Mouse (Mus musculus) embryonic stem cell, embryonic (primary cell): ENCODE measurements around the gene Elf2.

Source experiments
- CTCF ChIA-PET, 4 experiments: fragments of 300-600 bp in 2 of 4; fragments of 350-600 bp in 2 of 4; sonication (Branson Sonifier 250); formaldehyde crosslinking; loops; one replicate each; lab custom pipeline; 2022; ENCODE audit warnings: inconsistent platforms in 2 of 4; lab: Charles Lee
- POLR2A ChIA-PET, 4 experiments: fragments of 300-600 bp in 2 of 4; fragments of 350-600 bp in 2 of 4; sonication (Branson Sonifier 250); formaldehyde crosslinking; loops; one replicate each; lab custom pipeline; 2022; ENCODE audit warnings: antibody characterized with exemption in 4 of 4, inconsistent platforms in 1 of 4; lab: Charles Lee

Elf2 gene

DNA sequence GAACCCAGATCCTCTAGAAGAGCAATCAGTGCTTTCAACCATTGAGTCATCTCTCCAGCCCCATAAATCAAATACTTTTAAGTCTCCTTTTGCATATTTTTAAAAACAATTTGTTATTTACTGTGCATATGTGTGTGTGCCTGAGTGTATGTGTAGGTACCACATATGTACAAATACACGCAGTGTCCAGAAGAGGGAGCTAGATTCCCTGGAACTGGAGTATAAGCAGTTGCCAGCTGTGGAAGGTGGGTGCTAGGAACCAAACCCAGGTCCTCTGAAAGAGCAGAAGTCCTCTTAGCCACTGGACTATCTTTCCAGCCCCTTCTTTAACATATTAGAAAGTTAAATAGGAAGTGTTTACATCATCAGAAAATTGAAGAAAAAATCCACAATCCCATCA lies 15.0 kb downstream of the Elf2 start:
- CTCF ChIA-PET = interaction anchor here (0.6 to 3.6 kb wide), 5 partner anchors 9 to 36 kb away, joined by 3 to 11 read pairs (median 3); no protein-coding TSS in a partner anchor
- POLR2A ChIA-PET = no interaction called here

DNA sequence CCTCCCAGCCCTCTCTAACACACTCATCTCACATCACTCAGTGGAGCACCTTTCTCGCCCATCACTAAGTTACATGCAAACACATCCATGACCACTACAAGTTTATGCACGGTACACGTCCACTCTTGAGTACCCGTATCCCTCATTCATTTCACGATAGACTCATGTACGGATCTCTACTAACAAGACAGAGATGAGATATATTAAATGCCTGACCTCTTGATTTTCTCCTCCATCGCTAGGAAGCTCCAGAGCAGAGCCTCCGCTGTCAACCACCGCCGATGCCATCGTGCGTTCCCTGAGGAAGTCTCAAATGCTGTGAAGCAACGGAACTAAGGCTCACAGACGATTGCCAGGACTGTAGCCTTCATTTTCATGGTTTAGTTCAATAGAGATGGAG lies 17.5 kb downstream of the Elf2 start:
- POLR2A ChIA-PET = no interaction called here

DNA sequence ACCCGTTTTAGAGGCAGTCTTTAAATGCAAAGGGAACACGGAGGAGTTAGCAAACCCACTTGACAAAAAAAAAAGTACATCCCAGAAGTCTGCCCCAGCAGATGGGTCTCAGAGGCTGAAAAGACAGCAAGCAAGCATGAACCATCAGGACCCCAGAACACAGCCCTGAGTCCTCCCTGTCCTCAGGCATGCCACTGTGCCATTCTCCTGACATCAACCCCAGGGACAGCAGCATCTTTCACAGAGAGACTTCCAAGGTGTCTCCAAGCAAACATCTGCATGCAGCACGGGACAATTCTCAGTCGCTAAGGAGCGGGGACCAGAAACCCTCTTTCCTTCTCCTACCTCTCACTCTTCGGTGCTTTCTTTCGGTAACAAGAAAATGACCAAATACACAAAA lies 18.1 kb downstream of the Elf2 start:
- ChIA-PET POLR2A (no interaction called here), CTCF (no interaction called here)

More for the DNA sequence above, 17.5 kb downstream of the Elf2 start:
- CTCF ChIA-PET = interaction anchor here in 1 of 4 experiments (0.9 kb wide), 1 partner anchor 34 kb away, joined by 3 read pairs; no protein-coding TSS in a partner anchor

DNA sequence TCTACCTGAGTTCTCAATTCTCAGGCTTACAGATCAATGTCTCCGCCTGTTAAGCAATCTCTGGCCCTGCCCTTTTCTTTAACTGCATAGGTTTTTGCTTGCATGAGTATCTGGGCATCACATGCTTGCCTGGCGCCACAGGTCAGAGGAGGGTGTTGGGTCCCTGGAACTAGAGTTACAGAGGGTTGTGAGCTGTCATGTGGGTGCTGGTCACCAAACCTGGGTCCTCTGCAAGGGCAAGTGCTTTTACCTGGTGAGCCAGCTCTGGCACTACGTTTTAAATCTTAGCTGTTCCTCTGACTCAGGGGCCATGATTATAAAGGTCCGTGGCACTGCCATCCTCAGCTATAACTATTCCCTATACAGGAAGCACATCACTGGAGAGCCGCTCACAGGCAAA lies 19.3 kb downstream of the Elf2 start:
- ChIA-PET CTCF (no interaction called here), POLR2A (interaction anchor here in 1 of 4 experiments (0.6 kb wide), 1 partner anchor 169 kb away, joined by 3 read pairs; no protein-coding TSS in a partner anchor)

- CTCF ChIA-PET = interaction anchor here in 1 of 4 experiments (1.3 to 1.7 kb wide), 2 partner anchors 29 to 83 kb away, joined by 5 to 7 read pairs; no protein-coding TSS in a partner anchor
These were observed 22.4 kb downstream of the Elf2 start for GRCm38 (mm10) chr3:51318053-51318452.

DNA sequence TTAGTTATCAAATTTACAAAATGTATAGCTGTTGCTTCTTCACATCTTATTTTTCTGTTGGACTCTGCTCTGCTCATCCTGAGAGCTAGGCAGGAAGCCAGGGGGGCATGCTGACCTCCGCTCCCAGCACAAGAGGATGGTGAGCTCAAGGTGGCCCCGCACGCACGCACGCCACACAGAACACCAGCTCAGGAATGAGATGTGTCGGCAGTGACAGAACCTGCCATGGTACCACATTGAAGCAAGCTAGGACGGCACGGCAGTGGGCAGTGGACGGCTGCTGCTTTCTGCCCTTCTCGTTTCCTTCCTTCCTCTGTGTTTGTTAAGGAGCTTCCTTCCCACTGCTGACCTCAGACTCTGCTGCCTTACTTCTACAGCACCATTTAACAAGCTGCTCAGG lies 23.6 kb downstream of the Elf2 start:
- CTCF ChIA-PET = interaction anchor here in 3 of 4 experiments (0.8 to 1.7 kb wide), 7 partner anchors 9 to 83 kb away, joined by 3 to 8 read pairs (median 4); no protein-coding TSS in a partner anchor
- POLR2A ChIA-PET = interaction anchor here in 3 of 4 experiments (0.6 to 1.6 kb wide), 5 partner anchors 13 to 82 kb away, joined by 3 to 5 read pairs (median 5); no protein-coding TSS in a partner anchor

More at GRCm38 (mm10) chr3:51318053-51318452, 22.4 kb downstream of the Elf2 start:
- POLR2A ChIA-PET = interaction anchor here in 2 of 4 experiments (0.9 to 1.4 kb wide), 2 partner anchors 8 to 42 kb away, joined by 3 to 5 read pairs; no protein-coding TSS in a partner anchor

DNA sequence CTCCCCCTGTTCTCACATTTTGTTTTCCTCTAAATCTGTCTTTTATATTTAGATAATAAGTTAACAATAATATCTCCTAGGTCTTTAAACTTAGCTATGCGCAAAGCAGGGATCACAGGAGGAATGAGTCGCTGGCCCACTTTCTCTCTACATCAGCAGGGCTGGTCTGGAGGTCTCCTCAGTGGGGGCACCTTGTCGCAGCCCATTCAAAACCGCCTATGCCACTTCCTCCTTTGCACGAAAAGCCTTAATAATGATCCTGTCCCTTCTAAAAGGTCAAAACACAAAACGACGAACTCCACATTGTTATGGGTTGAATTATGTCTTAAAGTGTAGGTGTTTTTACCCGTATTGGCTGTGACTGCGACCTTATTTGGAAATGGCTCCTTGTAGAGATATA lies 28.8 kb downstream of the Elf2 start:
- POLR2A ChIA-PET = interaction anchor here in 2 of 4 experiments (0.8 to 2.6 kb wide), 4 partner anchors 17 to 32 kb away, joined by 3 to 6 read pairs (median 4); no protein-coding TSS in a partner anchor
- CTCF ChIA-PET = interaction anchor here in 1 of 4 experiments (0.6 to 2.4 kb wide), 2 partner anchors 23 to 167 kb away, joined by 3 to 8 read pairs; no protein-coding TSS in a partner anchor

- POLR2A ChIA-PET = interaction anchor here in 2 of 4 experiments (0.5 to 1.4 kb wide), 6 partner anchors 8 to 161 kb away, joined by 3 to 6 read pairs (median 4); no protein-coding TSS in a partner anchor
- CTCF ChIA-PET = interaction anchor here (0.6 to 1.8 kb wide), 7 partner anchors 8 to 76 kb away, joined by 3 to 8 read pairs (median 6); no protein-coding TSS in a partner anchor
These were observed 30.4 kb downstream of the Elf2 start for GRCm38 (mm10) chr3:51310098-51310497.

DNA sequence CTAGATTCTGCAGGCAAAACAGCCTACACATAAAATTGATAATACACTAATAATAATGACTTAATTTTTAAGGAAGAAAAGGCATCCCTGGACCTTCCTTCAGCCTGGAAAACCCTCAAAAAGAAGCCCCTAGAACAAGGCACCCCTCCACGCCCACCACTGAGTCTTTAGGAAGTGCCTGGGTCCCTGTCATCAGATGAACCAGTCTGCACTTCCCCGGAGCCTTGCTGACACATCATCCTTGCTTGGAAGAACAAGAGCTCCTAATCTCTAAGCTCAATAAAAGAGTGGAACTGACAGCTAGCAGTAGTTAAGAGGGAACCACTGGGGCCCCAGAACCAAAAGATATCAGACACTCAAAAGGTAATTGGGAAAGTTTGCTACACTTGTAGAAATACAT lies 33.8 kb downstream of the Elf2 start:
- POLR2A ChIA-PET = interaction anchor here in 1 of 4 experiments (1.4 kb wide), 1 partner anchor 17 kb away, joined by 3 read pairs; no protein-coding TSS in a partner anchor
- CTCF ChIA-PET = no interaction called here

DNA sequence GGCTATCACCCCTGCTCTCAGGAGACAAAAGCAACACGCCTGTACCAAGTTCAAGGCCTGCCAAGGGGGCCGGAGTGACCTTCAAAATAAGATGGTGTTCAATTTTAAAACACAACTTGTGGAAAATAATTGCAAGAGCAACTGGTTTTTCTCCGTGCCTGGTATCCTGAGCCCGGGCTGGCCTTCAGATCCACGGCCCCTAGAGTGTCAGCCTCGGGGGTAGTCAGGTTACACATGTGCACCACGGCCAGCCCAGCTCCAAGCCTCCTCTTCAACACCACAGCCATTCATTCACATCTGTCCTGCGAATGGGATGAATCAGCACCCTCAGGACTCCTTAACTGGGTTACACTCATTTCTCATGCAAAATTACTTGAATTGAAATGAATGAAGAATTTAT lies 34.5 kb downstream of the Elf2 start:
- ChIA-PET POLR2A (interaction anchor here in 1 of 4 experiments (1.4 kb wide), 1 partner anchor 17 kb away, joined by 3 read pairs; no protein-coding TSS in a partner anchor), CTCF (no interaction called here)

GRCm38 (mm10) chr3:51302971-51303476 lies 37.4 kb downstream of the Elf2 start:
- ChIA-PET CTCF (no interaction called here), POLR2A (interaction anchor here in 1 of 4 experiments (0.5 kb wide), 1 partner anchor 41 kb away, joined by 5 read pairs; no protein-coding TSS in a partner anchor)

- ChIA-PET POLR2A (interaction anchor here in 1 of 4 experiments (1.0 kb wide), 1 partner anchor 26 kb away, joined by 4 read pairs; no protein-coding TSS in a partner anchor), CTCF (interaction anchor here in 1 of 4 experiments (1.1 kb wide), 1 partner anchor 8 kb away, joined by 6 read pairs; no protein-coding TSS in a partner anchor)
These were observed 38.9 kb downstream of the Elf2 start for GRCm38 (mm10) chr3:51301583-51301982.

DNA sequence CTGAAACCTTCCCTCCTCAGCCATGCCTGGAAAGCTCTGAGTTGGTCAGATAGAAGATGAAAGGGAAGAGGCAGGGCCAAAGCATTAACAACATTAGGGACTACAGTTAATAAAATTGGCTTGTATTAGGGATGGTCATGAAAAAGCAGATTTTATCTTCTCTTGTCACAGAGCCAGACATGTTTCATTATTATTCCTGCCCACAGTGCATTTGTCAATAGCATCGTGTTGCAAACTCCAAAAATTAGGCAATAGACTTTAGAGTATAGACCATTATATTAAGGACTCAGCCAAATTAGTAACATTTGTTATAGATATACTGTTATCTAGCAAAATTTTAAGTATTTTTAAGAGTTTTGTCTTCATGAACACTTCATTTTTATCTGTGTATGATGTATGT lies 43.7 kb downstream of the Elf2 start:
- CTCF ChIA-PET = interaction anchor here in 2 of 4 experiments (0.6 to 0.7 kb wide), 2 partner anchors 57 to 69 kb away, joined by 3 read pairs; no protein-coding TSS in a partner anchor
- POLR2A ChIA-PET = no interaction called here

DNA sequence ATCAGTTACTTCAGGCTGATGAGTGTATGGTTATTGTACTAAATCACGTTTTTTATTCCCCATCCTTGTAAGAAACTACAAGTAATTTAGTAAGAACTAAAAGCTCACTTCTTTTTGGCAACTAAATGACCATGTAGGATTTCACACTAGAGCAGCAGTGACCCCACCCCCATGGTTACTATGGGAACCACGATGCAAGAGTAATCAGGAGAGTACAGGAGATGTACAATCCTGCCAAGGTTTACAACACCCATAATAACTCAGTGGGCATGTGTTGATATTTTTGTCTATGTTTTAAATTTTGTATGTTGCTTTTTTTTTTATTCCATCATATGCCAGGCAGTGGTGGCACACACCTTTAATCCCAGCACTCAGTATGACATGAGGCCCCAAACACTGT lies 45.2 kb downstream of the Elf2 start:
- POLR2A ChIA-PET = no interaction called here
- CTCF ChIA-PET = no interaction called here

DNA sequence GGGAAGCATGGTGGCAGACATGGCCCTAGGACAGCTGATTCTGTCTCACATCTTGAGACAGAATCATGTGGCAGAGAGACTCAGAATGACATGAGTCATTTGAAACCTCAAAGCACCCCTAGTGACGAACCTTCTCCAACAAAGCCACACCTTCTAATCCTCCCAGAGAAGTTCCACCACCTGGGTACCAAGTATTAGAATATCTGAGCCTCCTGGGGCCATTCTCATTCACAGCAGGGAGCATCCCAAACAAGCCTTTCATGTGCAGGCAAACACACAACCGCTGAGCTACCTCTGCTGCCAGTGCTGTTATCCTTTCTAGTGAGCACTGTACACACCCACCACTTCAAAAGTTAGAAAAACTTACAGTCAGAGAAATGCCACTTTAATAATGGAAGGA lies 46.2 kb downstream of the Elf2 start:
- ChIA-PET CTCF (interaction anchor here in 2 of 4 experiments (1.0 to 1.1 kb wide), 2 partner anchors 33 to 59 kb away, joined by 3 read pairs; no protein-coding TSS in a partner anchor), POLR2A (interaction anchor here in 1 of 4 experiments (1.1 to 1.3 kb wide), 4 partner anchors 17 to 52 kb away, joined by 3 to 5 read pairs (median 4); no protein-coding TSS in a partner anchor)

DNA sequence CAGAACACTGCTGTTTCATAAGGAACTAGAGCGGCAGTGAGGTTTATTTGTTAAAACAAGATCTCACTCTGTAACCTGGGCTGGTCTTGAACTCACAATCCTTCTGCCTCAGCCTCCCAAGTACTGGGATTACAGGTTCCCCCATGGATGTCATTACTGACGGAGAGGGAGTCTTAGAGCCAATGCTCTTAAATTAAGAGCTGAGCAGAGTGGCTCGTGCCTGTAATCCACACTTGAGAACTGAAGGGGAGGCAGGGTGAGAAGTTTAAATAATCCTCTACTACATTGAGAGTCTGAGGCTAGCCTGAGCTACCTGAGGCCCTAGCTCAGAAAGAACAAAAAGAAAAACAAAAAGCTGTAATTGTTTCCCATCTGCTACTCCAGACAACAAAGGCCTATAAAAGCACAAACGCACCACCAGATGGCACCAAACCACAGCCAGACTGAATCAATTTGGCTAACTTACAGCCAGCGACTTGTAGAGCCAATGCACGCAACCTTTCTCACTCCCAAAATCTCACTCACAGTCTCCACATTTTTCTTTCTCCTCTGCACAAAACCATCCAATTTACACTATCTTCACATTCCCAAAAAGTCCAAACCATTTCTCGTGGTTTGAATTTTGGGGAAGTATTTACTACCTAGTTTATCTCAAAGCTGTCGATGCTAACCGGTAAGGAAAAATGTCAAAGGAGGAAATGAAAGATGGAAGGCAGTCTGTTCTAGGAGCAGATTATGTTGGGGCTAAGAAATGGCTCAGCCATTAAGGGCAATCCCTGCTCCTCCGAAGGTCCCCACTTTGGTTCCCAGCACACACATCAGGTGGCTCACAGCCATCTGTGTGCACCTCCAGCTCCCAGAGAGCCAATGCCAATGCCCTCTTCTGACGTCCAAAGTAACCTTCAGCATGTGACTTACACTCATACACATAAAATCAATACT lies 51.3 kb downstream of the Elf2 start:
- POLR2A ChIA-PET = interaction anchor here in 3 of 4 experiments (0.8 to 2.3 kb wide), 13 partner anchors 11 to 65 kb away, joined by 3 to 9 read pairs (median 4); partner anchors contain the start of gene Noct (in 1 of the 3)
- CTCF ChIA-PET = interaction anchor here (0.6 to 2.3 kb wide), 54 partner anchors 9 to 673 kb away, joined by 3 to 23 read pairs (median 4); partner anchors contain the start of genes Ndufc1 (in 1 of the 4) and Noct (in 1 of the 4)

- ChIA-PET POLR2A (no interaction called here), CTCF (interaction anchor here in 1 of 4 experiments (0.6 kb wide), 1 partner anchor 47 kb away, joined by 6 read pairs; no protein-coding TSS in a partner anchor)
These were observed 56.1 kb downstream of the Elf2 start for GRCm38 (mm10) chr3:51284375-51284774.

GRCm38 (mm10) chr3:51281727-51282126 lies 58.7 kb downstream of the Elf2 start:
- ChIA-PET CTCF (interaction anchor here in 1 of 4 experiments (0.9 kb wide), 1 partner anchor 72 kb away, joined by 3 read pairs; no protein-coding TSS in a partner anchor), POLR2A (interaction anchor here in 2 of 4 experiments (0.6 to 1.4 kb wide), 3 partner anchors 9 to 64 kb away, joined by 3 to 6 read pairs (median 3); no protein-coding TSS in a partner anchor)
